Mouse (Mus musculus) lung, embryonic 14.5 days (tissue): ENCODE measurements at regions not wholly inside any gene's neighbourhood (a gene's known extent, or its start where the extent isn't known, plus 50 kb on each side); places are given as distances from the start of the nearest gene placed in this dataset.

ENCODE experiments used
- ATAC-seq: fragments of 200-750 bp; cut with Nextera tagmentation; 2 replicates; pipeline ENCODE4 v1.8.0; 2017; ENCODE audit warnings: mild to moderate bottlenecking, moderate TSS enrichment, moderate library complexity; ENCODE audit not compliant: insufficient read depth
- DNase-seq: peaks from one replicate; pipeline ENCODE4 v3.0.0-alpha.2; 2015
- H3K27ac ChIP-seq: fragments of 300-500 bp; sonication (generic); 2 replicates; pipeline ENCODE4 v1.5.1; 2014; ENCODE audit warnings: low read depth, mild to moderate bottlenecking, moderate library complexity
- H3K27me3 ChIP-seq: fragments of 300-500 bp; sonication (generic); 2 replicates; pipeline ENCODE4 v1.6.1; 2014; ENCODE audit warnings: low read length, control low read depth; ENCODE audit not compliant: insufficient read depth
- H3K36me3 ChIP-seq: fragments of 300-500 bp; sonication (generic); 2 replicates; pipeline ENCODE4 v1.6.1; 2014; ENCODE audit warnings: control low read depth; ENCODE audit not compliant: insufficient read depth
- H3K4me1 ChIP-seq: fragments of 300-500 bp; sonication (generic); 2 replicates; pipeline ENCODE4 v1.6.1; 2014; ENCODE audit warnings: antibody characterized with exemption, control low read depth; ENCODE audit not compliant: insufficient read depth
- H3K4me2 ChIP-seq: fragments of 300-500 bp; sonication (generic); 2 replicates; pipeline ENCODE4 v1.6.1; 2014; ENCODE audit warnings: mild to moderate bottlenecking
- H3K4me3 ChIP-seq: fragments of 300-500 bp; sonication (generic); 2 replicates; pipeline ENCODE4 v1.5.1; 2014; ENCODE audit warnings: low read depth, low read length
- H3K9ac ChIP-seq: fragments of 300-500 bp; sonication (generic); 2 replicates; pipeline ENCODE4 v1.6.1; 2014
- H3K9me3 ChIP-seq: fragments of 300-500 bp; sonication (generic); 2 replicates; pipeline ENCODE4 v1.6.1; 2016; ENCODE audit warnings: low read depth, low read length, control low read depth
- CTCF ChIP-seq: IDR thresholded peaks from 2 replicates; pipeline ENCODE4 v1.5.1; 2016; ENCODE audit warnings: antibody characterized with exemption, low read depth
- WGBS: fragments of 180-500 bp; shearing (Covaris S2); extraction: QIAGEN DNeasy Blood & Tissue Kit; methylation state at CpG from one replicate; pipeline ENCODE4 v1.1.7; 2014; 5-methylcytosine and 5-hydroxymethylcytosine counted together

- no peak overlapping the region for H3K27ac ChIP-seq
- H3K9me3 ChIP-seq = no peaks in the 10 kb centered on the region
- 32% methylated on average over 1 of the region's 1 CpGs for WGBS
- no peaks in the 10 kb centered on the region for H3K36me3 ChIP-seq
- no peak for TF ChIP-seq CTCF
- H3K9ac ChIP-seq = no peak overlapping the region
- no peaks in the 10 kb centered on the region for H3K27me3 ChIP-seq
- DNase-seq = no peak
- H3K4me1 ChIP-seq = no peaks in the 10 kb centered on the region
- H3K4me2 ChIP-seq = no peak overlapping the region
- no peak overlapping the region for H3K4me3 ChIP-seq
- no peak for ATAC-seq
Observed at GRCm38 (mm10) chr9:84369200-84369599, 444.3 kb downstream of the Bckdhb start.

GRCm38 (mm10) chr9:84370260-84370659 is 445.3 kb downstream of the Bckdhb start:
- H3K9me3 ChIP-seq = no peaks in the 10 kb centered on the region
- H3K4me2 ChIP-seq = no peak overlapping the region
- H3K9ac ChIP-seq = no peak overlapping the region
- no peaks in the 10 kb centered on the region for H3K27me3 ChIP-seq
- H3K36me3 ChIP-seq = no peaks in the 10 kb centered on the region
- no peak for TF ChIP-seq CTCF
- whole genome bisulfite sequencing = 69% methylated on average over 4 of the region's 4 CpGs
- no peak for ATAC-seq
- H3K4me3 ChIP-seq = no peak overlapping the region
- no peaks in the 10 kb centered on the region for H3K4me1 ChIP-seq
- DNase-seq = no peak
- H3K27ac ChIP-seq = no peak overlapping the region

- no peak for DNase-seq
- no peak overlapping the region for H3K9ac ChIP-seq
- ATAC-seq = no peak
- H3K36me3 ChIP-seq = no peaks in the 10 kb centered on the region
- no peaks in the 10 kb centered on the region for H3K4me1 ChIP-seq
- H3K27me3 ChIP-seq = no peaks in the 10 kb centered on the region
- TF ChIP-seq CTCF = no peak
- H3K27ac ChIP-seq = no peak overlapping the region
- H3K4me3 ChIP-seq = no peak overlapping the region
- no peak overlapping the region for H3K4me2 ChIP-seq
- H3K9me3 ChIP-seq = no peaks in the 10 kb centered on the region
- 75% methylated on average over 2 of the region's 2 CpGs for WGBS
Observed at GRCm38 (mm10) chr9:84375746-84376145, 450.8 kb downstream of the Bckdhb start.

- H3K27ac ChIP-seq = no peak overlapping the region
- 92% methylated on average over 6 of the region's 6 CpGs for WGBS
Observed at GRCm38 (mm10) chr9:84376621-84377020, 451.7 kb downstream of the Bckdhb start.

GRCm38 (mm10) chr9:84381942-84382341 is 457.0 kb downstream of the Bckdhb start:
- DNase-seq (no peak), ATAC-seq (no peak)
- Histone ChIP-seq H3K4me1 (no peaks in the 10 kb centered on the region), H3K36me3 (no peaks in the 10 kb centered on the region), H3K27me3 (no peaks in the 10 kb centered on the region), H3K9me3 (no peaks in the 10 kb centered on the region; the same call in 1 of the 2 replicates), H3K9ac (no peak overlapping the region), H3K4me3 (no peak overlapping the region), H3K27ac (no peak overlapping the region), H3K4me2 (no peak overlapping the region)
- TF ChIP-seq CTCF = no peak

More at GRCm38 (mm10) chr9:84376621-84377020, 451.7 kb downstream of the Bckdhb start:
- DNase-seq (no peak), ATAC-seq (no peak)
- 0 out of 2 replicates have a peak, but pooled peaks have one; percentile 8 for TF ChIP-seq CTCF
- Histone ChIP-seq H3K27me3 (no peaks in the 10 kb centered on the region), H3K9me3 (no peaks in the 10 kb centered on the region), H3K36me3 (no peaks in the 10 kb centered on the region), H3K4me3 (no peak overlapping the region), H3K4me2 (no peak overlapping the region), H3K4me1 (no peaks in the 10 kb centered on the region), H3K9ac (no peak overlapping the region)

GRCm38 (mm10) chr9:84389831-84390230 is 464.9 kb downstream of the Bckdhb start:
- no peak overlapping the region for H3K4me3 ChIP-seq
- H3K9ac ChIP-seq = no peak overlapping the region
- no peak overlapping the region for H3K4me2 ChIP-seq
- 84% methylated on average over 3 of the region's 3 CpGs for WGBS
- DNase-seq (no peak), ATAC-seq (no peak)
- H3K9me3 ChIP-seq = no peaks in the 10 kb centered on the region
- H3K27ac ChIP-seq = no peak overlapping the region
- no peaks in the 10 kb centered on the region for H3K27me3 ChIP-seq
- no peaks in the 10 kb centered on the region for H3K36me3 ChIP-seq
- no peaks in the 10 kb centered on the region for H3K4me1 ChIP-seq
- no peak for TF ChIP-seq CTCF

- DNase-seq (peak; percentile 76), ATAC-seq (peak; percentile 80; the same call in 1 of the 2 replicates)
- H3K36me3 ChIP-seq = no peaks in the 10 kb centered on the region
- H3K9ac ChIP-seq = no peak overlapping the region
- no peak overlapping the region for H3K4me3 ChIP-seq
- WGBS = 61% methylated on average over 3 of the region's 3 CpGs
- no peaks in the 10 kb centered on the region for H3K4me1 ChIP-seq
- no peak for TF ChIP-seq CTCF
- no peak overlapping the region for H3K27ac ChIP-seq
- H3K27me3 ChIP-seq = no peaks in the 10 kb centered on the region
- no peaks in the 10 kb centered on the region for H3K9me3 ChIP-seq
- no peak overlapping the region for H3K4me2 ChIP-seq
Observed at GRCm38 (mm10) chr9:84394536-84395314, 469.8 kb downstream of the Bckdhb start.
